Mouse (Mus musculus) MN1 (cell line): Measurements from ENCODE around the gene Drp2.

Experiments
- DNase-seq: peaks from one replicate; pipeline ENCODE4 v3.0.0-alpha.2; 2016; ENCODE audit warnings: low spot score

Drp2 gene

GRCm38 (mm10) chrX:134403863-134404583, at the start of gene Drp2:
TSS of gene Drp2 (plus strand) at chrX:134404551.
- DNase-seq = no peak

- DNase-seq = no peak
Measured at GRCm38 (mm10) chrX:134359336-134359735, 45.0 kb upstream of the Drp2 start.

GRCm38 (mm10) chrX:134362156-134362555, 42.2 kb upstream of the Drp2 start:
- DNase-seq = no peak

GRCm38 (mm10) chrX:134365421-134365820, 38.9 kb upstream of the Drp2 start:
- no peak for DNase-seq

- DNase-seq = no peak
Measured at GRCm38 (mm10) chrX:134366547-134366946, 37.8 kb upstream of the Drp2 start.

- peak; percentile 9 for DNase-seq
Measured at GRCm38 (mm10) chrX:134371279-134371678, 33.1 kb upstream of the Drp2 start.

- DNase-seq = no peak
Measured at GRCm38 (mm10) chrX:134374190-134374589, 30.2 kb upstream of the Drp2 start.

- DNase-seq = no peak
Measured at GRCm38 (mm10) chrX:134384896-134385295, 19.5 kb upstream of the Drp2 start.

GRCm38 (mm10) chrX:134398972-134399371, 5.4 kb upstream of the Drp2 start:
- no peak for DNase-seq

- no peak for DNase-seq
Measured at GRCm38 (mm10) chrX:134404584-134404955, 219 bp downstream of the Drp2 start.

GRCm38 (mm10) chrX:134409354-134409900, 5.1 kb downstream of the Drp2 start:
- DNase-seq = no peak

- no peak for DNase-seq
Measured at GRCm38 (mm10) chrX:134412096-134412495, 7.7 kb downstream of the Drp2 start.

GRCm38 (mm10) chrX:134420097-134420496, 15.7 kb downstream of the Drp2 start:
- DNase-seq = no peak

- no peak for DNase-seq
Measured at GRCm38 (mm10) chrX:134424263-134424662, 19.9 kb downstream of the Drp2 start.

- DNase-seq = no peak
Measured at GRCm38 (mm10) chrX:134425798-134426197, 21.4 kb downstream of the Drp2 start.

- no peak for DNase-seq
Measured at GRCm38 (mm10) chrX:134426819-134427218, 22.5 kb downstream of the Drp2 start.

- DNase-seq = no peak
Measured at GRCm38 (mm10) chrX:134427307-134427706, 23.0 kb downstream of the Drp2 start.

GRCm38 (mm10) chrX:134474988-134475710, 70.8 kb downstream of the Drp2 start:
- no peak for DNase-seq

GRCm38 (mm10) chrX:134476290-134476689, 71.9 kb downstream of the Drp2 start, which contains the start of gene Taf7l:
TSS of gene Taf7l (minus strand) at chrX:134476490.
- no peak for DNase-seq

- no peak for DNase-seq
Measured at GRCm38 (mm10) chrX:134481720-134482119, 77.4 kb downstream of the Drp2 start.

GRCm38 (mm10) chrX:134500651-134501050, 96.3 kb downstream of the Drp2 start:
- DNase-seq = no peak
